Mouse (Mus musculus) kidney, embryonic 16.5 days (tissue): ENCODE data around the gene Phkg2. TPM values are rescaled to one million over a fixed set of nuclear protein-coding genes. Genes with fewer than 3 reads are reported as not detected.

Experiments used
- polyA plus RNA-seq: library from polyadenylated mRNA; unstranded; fragments of >200 nt; fragmentation: Nextera tagmentation; extraction: Ambion mirVana; gene quantifications from 2 replicates; pipeline ENCODE4 v1.2.1, GENCODE M21; 2015

Phkg2 gene
- polyA plus RNA-seq, 1 experiment from 2014 or later, result 40.7 TPM

Other genes with a start within 250 kb of the Phkg2 start
- 25.4 and 25.5 TPM in 2 replicates for gene Zfp768, start 227.8 kb upstream of the Phkg2 start, polyA plus RNA-seq
- gene Zfp747, start 197.3 kb upstream of the Phkg2 start, polyA plus RNA-seq, result 10.6 and 11.3 TPM in 2 replicates
- gene 9130019O22Rik, start 186.2 kb upstream of the Phkg2 start, polyA plus RNA-seq, result 6.8 and 7.0 TPM in 2 replicates
- 8.3 and 8.8 TPM in 2 replicates for gene E430018J23Rik, start 179.7 kb upstream of the Phkg2 start, polyA plus RNA-seq
- gene Zfp764, start 166.5 kb upstream of the Phkg2 start, polyA plus RNA-seq, result 9.0 and 9.5 TPM in 2 replicates
- 28.1 and 32.0 TPM in 2 replicates for gene Zfp688, start 151.3 kb upstream of the Phkg2 start, polyA plus RNA-seq
- 8.4 TPM in 2 replicates for gene Zfp689, start 124.2 kb upstream of the Phkg2 start, polyA plus RNA-seq
- 41.9 and 47.2 TPM in 2 replicates for gene Prr14, start 113.7 kb upstream of the Phkg2 start, polyA plus RNA-seq
- gene Fbrs, start 94.1 kb upstream of the Phkg2 start, polyA plus RNA-seq, result 12.2 and 13.1 TPM in 2 replicates
- gene Srcap, start 61.4 kb upstream of the Phkg2 start, polyA plus RNA-seq, result 39.6 and 44.1 TPM in 2 replicates
- 16.2 and 22.4 TPM in 2 replicates for gene Gm42715, start 53.8 kb upstream of the Phkg2 start, polyA plus RNA-seq
- gene Tmem265, start 11.9 kb upstream of the Phkg2 start, polyA plus RNA-seq, result 10.5 and 10.6 TPM in 2 replicates
- 16.7 and 17.6 TPM in 2 replicates for gene Ccdc189, start 15.3 kb downstream of the Phkg2 start, polyA plus RNA-seq
- 50.6 and 51.4 TPM in 2 replicates for gene Rnf40, start 15.4 kb downstream of the Phkg2 start, polyA plus RNA-seq
- 19.8 and 22.1 TPM in 2 replicates for gene Zfp629, start 42.5 kb downstream of the Phkg2 start, polyA plus RNA-seq
- 50.5 and 54.5 TPM in 2 replicates for gene Bcl7c, start 135.6 kb downstream of the Phkg2 start, polyA plus RNA-seq
- 14.0 and 14.7 TPM in 2 replicates for gene Ctf1, start 139.4 kb downstream of the Phkg2 start, polyA plus RNA-seq
- 0.15 and 0.32 TPM in 2 replicates for gene Ctf2, start 158.8 kb downstream of the Phkg2 start, polyA plus RNA-seq
- 5.4 TPM in 2 replicates for gene Fbxl19, start 171.2 kb downstream of the Phkg2 start, polyA plus RNA-seq
- 31.2 and 34.8 TPM in 2 replicates for gene Orai3, start 196.5 kb downstream of the Phkg2 start, polyA plus RNA-seq
- gene Setd1a, start 203.3 kb downstream of the Phkg2 start, polyA plus RNA-seq, result 18.9 and 19.4 TPM in 2 replicates
- gene Gm49388, start 212.3 kb downstream of the Phkg2 start, polyA plus RNA-seq, result not detected in 2 replicates
- 28.2 and 33.2 TPM in 2 replicates for gene Hsd3b7, start 227.3 kb downstream of the Phkg2 start, polyA plus RNA-seq